Mouse (Mus musculus): ENCODE measurements around the gene Lag3.

DNA sequence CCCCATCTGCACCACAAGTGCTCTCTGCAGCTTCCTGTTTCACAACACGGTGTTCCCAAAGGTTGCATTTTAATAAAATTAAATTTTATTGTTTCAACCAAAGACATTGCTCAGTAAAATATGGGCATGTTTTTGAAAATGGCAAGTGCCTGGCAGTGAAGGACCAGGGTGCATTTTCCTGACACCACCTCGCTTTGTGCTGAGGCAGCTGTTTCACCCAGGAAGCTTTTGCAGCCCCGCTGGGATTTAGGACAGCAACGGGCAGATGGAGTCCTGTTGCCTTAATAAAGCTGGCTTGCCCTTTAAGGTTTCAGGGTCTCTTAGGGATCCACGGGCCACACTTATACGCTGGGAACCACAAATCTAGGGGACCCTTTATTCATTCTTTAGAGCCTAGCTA, 20.5 kb downstream of the Lag3 start:
- no peak for TF ChIP-seq CTCF (IDR thresholded peaks at IDR 0.05; ENCODE audit: control insufficient read depth, insufficient read depth, low read length)
- TF ChIP-seq POLR2A (IDR thresholded peaks at IDR 0.05; ENCODE audit: borderline replicate concordance, control insufficient read depth, low read depth, low read length) = no peak

Measured in bone marrow, adult 2 months (tissue).